In genomic region chr7:143015755-143016423, GRCm38 (mm10) we compare ENCODE assay signal across 9 mouse cellular contexts. TPM values are rescaled to one million over a fixed set of nuclear protein-coding genes. Genes with fewer than 3 reads are reported as not detected.
A peak's percentile ranks its signal among the peaks of the same experiment; 100 is the strongest.
DNase-seq lines count a peak whose midpoint lies in the region; ATAC-seq and TF ChIP-seq lines count a peak whose summit lies in the region.
"Had no signal": no experiment of that assay in that cellular context is flagged by ENCODE, and none has a peak within 500 bp of the region (broad histone marks: within the 10 kb centered on the region; RNA-seq: fewer than 3 reads in every experiment).

No protein-coding gene starts in this region.

- peak overlapping the region; percentile 32 for H3K4me2 ChIP-seq in heart, embryonic 11.5 days
- no peak overlapping the region for H3K4me2 ChIP-seq in kidney, embryonic 14.5 days (replicated peaks; ENCODE audit: low read depth, low read length)
- H3K4me2 ChIP-seq in limb, embryonic 14.5 days (replicated peaks; ENCODE audit: low read depth, low read length, severe bottlenecking): no peak overlapping the region
- no peak overlapping the region for H3K4me2 ChIP-seq in neural tube, embryonic 13.5 days
- H3K4me2 ChIP-seq: embryonic facial prominence, embryonic 12.5 days had no signal

- H3K9ac ChIP-seq in heart, embryonic 11.5 days (ENCODE audit: low read depth, low read length): 0 out of 2 replicates have a peak overlapping the region, but pooled peaks have one; percentile 10
- no peak overlapping the region for H3K9ac ChIP-seq in kidney, embryonic 14.5 days (ENCODE audit: low read depth, low read length)
- no peak overlapping the region for H3K9ac ChIP-seq in limb, embryonic 14.5 days (ENCODE audit: low read depth, low read length, severe bottlenecking)
- H3K9ac ChIP-seq in neural tube, embryonic 13.5 days: no peak overlapping the region
- H3K9ac ChIP-seq: embryonic facial prominence, embryonic 12.5 days had no signal

- H3K36me3 ChIP-seq in heart, embryonic 11.5 days (ENCODE audit: control insufficient read depth, insufficient read depth, low read length): no peaks in the 10 kb centered on the region
- no peaks in the 10 kb centered on the region for H3K36me3 ChIP-seq in kidney, embryonic 14.5 days (ENCODE audit: control insufficient read depth, insufficient read depth, low read length)
- H3K36me3 ChIP-seq in limb, embryonic 14.5 days (ENCODE audit: control insufficient read depth, insufficient read depth, low read length): no peaks in the 10 kb centered on the region
- no peaks in the 10 kb centered on the region for H3K36me3 ChIP-seq in neural tube, embryonic 13.5 days
- H3K36me3 ChIP-seq: embryonic facial prominence, embryonic 12.5 days had no signal

- 21% methylated on average over 1 of the region's 1 CpGs for WGBS in heart, embryonic 11.5 days (ENCODE audit: insufficient replicate concordance)
- 0% methylated on average over 1 of the region's 1 CpGs for WGBS in kidney, embryonic 14.5 days
- 31% methylated on average over 1 of the region's 1 CpGs for WGBS in limb, embryonic 14.5 days
- WGBS in neural tube, embryonic 13.5 days: 0% methylated on average over 1 of the region's 1 CpGs

- no peaks in the 10 kb centered on the region for H3K27me3 ChIP-seq in heart, embryonic 11.5 days (ENCODE audit: control insufficient read depth, insufficient read depth, low read length)
- no peaks in the 10 kb centered on the region for H3K27me3 ChIP-seq in kidney, embryonic 14.5 days (ENCODE audit: control insufficient read depth, insufficient read depth, low read length)
- no peaks in the 10 kb centered on the region for H3K27me3 ChIP-seq in limb, embryonic 14.5 days (ENCODE audit: control insufficient read depth, insufficient read depth, low read length)
- no peaks in the 10 kb centered on the region for H3K27me3 ChIP-seq in neural tube, embryonic 13.5 days
- H3K27me3 ChIP-seq: embryonic facial prominence, embryonic 12.5 days; megakaryocyte, embryonic 14.5 days had no signal

- no peak overlapping the region for H3K4me3 ChIP-seq in brown adipose tissue, adult 24 weeks (ENCODE audit: insufficient read depth, low read depth, low read length)
- no peak overlapping the region for H3K4me3 ChIP-seq in heart, embryonic 11.5 days (ENCODE audit: low read depth, low read length)
- no peak overlapping the region for H3K4me3 ChIP-seq in kidney, embryonic 14.5 days (ENCODE audit: low read length)
- H3K4me3 ChIP-seq in limb, embryonic 14.5 days (replicated peaks; ENCODE audit: low read length): no peak overlapping the region
- no peak overlapping the region for H3K4me3 ChIP-seq in neural tube, embryonic 13.5 days
- H3K4me3 ChIP-seq: embryonic facial prominence, embryonic 12.5 days; megakaryocyte, embryonic 14.5 days had no signal

- no peaks in the 10 kb centered on the region for H3K9me3 ChIP-seq in heart, embryonic 11.5 days (replicated peaks; ENCODE audit: control insufficient read depth, low read length)
- H3K9me3 ChIP-seq in kidney, embryonic 14.5 days (ENCODE audit: control insufficient read depth, low read length): no peaks in the 10 kb centered on the region
- H3K9me3 ChIP-seq in limb, embryonic 14.5 days (ENCODE audit: control insufficient read depth, low read length): no peaks in the 10 kb centered on the region
- H3K9me3 ChIP-seq in neural tube, embryonic 13.5 days: no peaks in the 10 kb centered on the region
- H3K9me3 ChIP-seq: embryonic facial prominence, embryonic 12.5 days; megakaryocyte, embryonic 14.5 days had no signal

- peak; percentile 63 for ATAC-seq in heart, embryonic 11.5 days (replicated peaks; ENCODE audit: insufficient number of reproducible peaks, low FRiP score, low TSS enrichment)
- peak; percentile 87 for ATAC-seq in kidney, embryonic 14.5 days (ENCODE audit: low FRiP score, low TSS enrichment)
- ATAC-seq in limb, embryonic 14.5 days (ENCODE audit: low FRiP score, low read depth): peak; percentile 48; the same call in 1 of the 2 replicates
- peak; percentile 67 for ATAC-seq in neural tube, embryonic 13.5 days (ENCODE audit: low read depth)

- TF ChIP-seq POLR2A in limb, embryonic 14.5 days (IDR thresholded peaks at IDR 0.05; ENCODE audit: borderline replicate concordance, extremely low read depth, insufficient read depth, insufficient read length): no peak

- peak; percentile 87 for DNase-seq in R1 (ENCODE audit: low read depth, low spot score)
- DNase-seq in limb, embryonic 14.5 days (ENCODE audit: low spot score): peak; percentile 38
- DNase-seq in thymus, postnatal 10 days (ENCODE audit: low spot score in 2 of 2): no peak

- H3K4me1 ChIP-seq in brown adipose tissue, adult 24 weeks (ENCODE audit: control insufficient read depth, insufficient read depth, insufficient read length, low read length): peaks cover 34% of the 10 kb centered on the region
- H3K4me1 ChIP-seq in heart, embryonic 11.5 days (ENCODE audit: control insufficient read depth, insufficient read depth, low read length): peaks cover 47% of the 10 kb centered on the region
- peaks cover 28% of the 10 kb centered on the region; the same call in 1 of the 2 replicates for H3K4me1 ChIP-seq in kidney, embryonic 14.5 days (ENCODE audit: control insufficient read depth, insufficient read depth, low read length)
- H3K4me1 ChIP-seq in limb, embryonic 14.5 days (ENCODE audit: control insufficient read depth, insufficient read depth, low read length): peaks cover 14% of the 10 kb centered on the region
- peaks cover 49% of the 10 kb centered on the region for H3K4me1 ChIP-seq in neural tube, embryonic 13.5 days (replicated peaks)

- H3K27ac ChIP-seq in brown adipose tissue, adult 24 weeks (replicated peaks; ENCODE audit: low read depth, low read length): peak overlapping the region; percentile 20; the same call in 1 of the 2 replicates
- peak overlapping the region; percentile 75 for H3K27ac ChIP-seq in heart, embryonic 11.5 days (ENCODE audit: low read depth, low read length)
- peak overlapping the region; percentile 76 for H3K27ac ChIP-seq in kidney, embryonic 14.5 days (ENCODE audit: low read depth, low read length)
- peak overlapping the region; percentile 38; the same call in 1 of the 2 replicates for H3K27ac ChIP-seq in limb, embryonic 14.5 days (replicated peaks; ENCODE audit: low read depth, low read length)
- peak overlapping the region; percentile 65 for H3K27ac ChIP-seq in neural tube, embryonic 13.5 days (replicated peaks)
- H3K27ac ChIP-seq: embryonic facial prominence, embryonic 12.5 days had no signal

RNA-seq across cellular contexts. Expression of gene Tspan32, which starts 11.0 kb away (rescaled TPM):
- 0.83 and 1.3 TPM in 2 replicates for polyA plus RNA-seq in brown adipose tissue, adult 24 weeks (2012; ENCODE audit: insufficient read depth, insufficient read length, missing spikeins)
- polyA plus RNA-seq in heart, embryonic 11.5 days (2014; fragmentation: Nextera tagmentation; extraction: Ambion mirVana): 18.2 and 19.5 TPM in 2 replicates
- polyA plus RNA-seq in kidney, embryonic 14.5 days (2014; fragmentation: Nextera tagmentation; extraction: Ambion mirVana): 0.79 and 0.97 TPM in 2 replicates
- polyA plus RNA-seq in limb, embryonic 14.5 days (2012; rRNA removed): 5.1 and 5.5 TPM in 2 replicates
- 6.0 and 7.3 TPM in 2 replicates for polyA plus RNA-seq in limb, embryonic 14.5 days (2014; fragmentation: Nextera tagmentation; extraction: Ambion mirVana)
- 0.36 and 0.85 TPM in 2 replicates for polyA plus RNA-seq in neural tube, embryonic 13.5 days (2015; fragmentation: Nextera tagmentation; extraction: Ambion mirVana)

RNA-seq across cellular contexts. Expression of gene Cd81, which starts 36.6 kb away (rescaled TPM):
- 289 and 375 TPM in 2 replicates for polyA plus RNA-seq in brown adipose tissue, adult 24 weeks (2012; ENCODE audit: insufficient read depth, insufficient read length, missing spikeins)
- 632 and 701 TPM in 2 replicates for polyA plus RNA-seq in heart, embryonic 11.5 days (2014; fragmentation: Nextera tagmentation; extraction: Ambion mirVana)
- polyA plus RNA-seq in kidney, embryonic 14.5 days (2014; fragmentation: Nextera tagmentation; extraction: Ambion mirVana): 477 and 494 TPM in 2 replicates
- polyA plus RNA-seq in limb, embryonic 14.5 days (2012; rRNA removed): 456 and 528 TPM in 2 replicates
- 658 and 696 TPM in 2 replicates for polyA plus RNA-seq in limb, embryonic 14.5 days (2014; fragmentation: Nextera tagmentation; extraction: Ambion mirVana)
- polyA plus RNA-seq in neural tube, embryonic 13.5 days (2015; fragmentation: Nextera tagmentation; extraction: Ambion mirVana): 365 and 369 TPM in 2 replicates

RNA-seq across cellular contexts. Expression of gene Ascl2, which starts 46.8 kb away (rescaled TPM):
- not detected in 2 replicates for polyA plus RNA-seq in brown adipose tissue, adult 24 weeks (2012; ENCODE audit: insufficient read depth, insufficient read length, missing spikeins)
- polyA plus RNA-seq in heart, embryonic 11.5 days (2014; fragmentation: Nextera tagmentation; extraction: Ambion mirVana): 0.42 and 0.44 TPM in 2 replicates
- 0.43 and 0.67 TPM in 2 replicates for polyA plus RNA-seq in kidney, embryonic 14.5 days (2014; fragmentation: Nextera tagmentation; extraction: Ambion mirVana)
- polyA plus RNA-seq in limb, embryonic 14.5 days (2012; rRNA removed): 1.9 and 3.5 TPM in 2 replicates
- 1.1 and 1.5 TPM in 2 replicates for polyA plus RNA-seq in limb, embryonic 14.5 days (2014; fragmentation: Nextera tagmentation; extraction: Ambion mirVana)
- 0.55 and 0.98 TPM in 2 replicates for polyA plus RNA-seq in neural tube, embryonic 13.5 days (2015; fragmentation: Nextera tagmentation; extraction: Ambion mirVana)

RNA-seq across cellular contexts. Expression of gene Tssc4, which starts 53.2 kb away (rescaled TPM):
- polyA plus RNA-seq in brown adipose tissue, adult 24 weeks (2012; ENCODE audit: insufficient read depth, insufficient read length, missing spikeins): 6.7 and 13.2 TPM in 2 replicates
- 36.2 and 48.4 TPM in 2 replicates for polyA plus RNA-seq in heart, embryonic 11.5 days (2014; fragmentation: Nextera tagmentation; extraction: Ambion mirVana)
- 74.4 and 95.1 TPM in 2 replicates for polyA plus RNA-seq in kidney, embryonic 14.5 days (2014; fragmentation: Nextera tagmentation; extraction: Ambion mirVana)
- polyA plus RNA-seq in limb, embryonic 14.5 days (2012; rRNA removed): 130 and 174 TPM in 2 replicates
- polyA plus RNA-seq in limb, embryonic 14.5 days (2014; fragmentation: Nextera tagmentation; extraction: Ambion mirVana): 65.0 and 67.0 TPM in 2 replicates
- polyA plus RNA-seq in neural tube, embryonic 13.5 days (2015; fragmentation: Nextera tagmentation; extraction: Ambion mirVana): 82.4 and 88.4 TPM in 2 replicates

Comparison
In these comparisons a context has a peak if more than half of its experiments do, and no peak if none do; other contexts are left out.
1. DNase-seq: peak in R1 (single experiment) and limb, embryonic 14.5 days (single experiment); none in thymus, postnatal 10 days (0 of 2).
2. H3K27ac ChIP-seq: peak in every context shown above with its lines; median percentile 76 in kidney, embryonic 14.5 days; 75 in heart, embryonic 11.5 days; 65 in neural tube, embryonic 13.5 days; 38 in limb, embryonic 14.5 days; 20 in brown adipose tissue, adult 24 weeks.
3. Peak in every context shown above with its lines, with median percentiles within 50 percentile points of each other: ATAC-seq.